Mouse (Mus musculus): ENCODE results near the gene Gmeb2.

Gmeb2 gene

DNA sequence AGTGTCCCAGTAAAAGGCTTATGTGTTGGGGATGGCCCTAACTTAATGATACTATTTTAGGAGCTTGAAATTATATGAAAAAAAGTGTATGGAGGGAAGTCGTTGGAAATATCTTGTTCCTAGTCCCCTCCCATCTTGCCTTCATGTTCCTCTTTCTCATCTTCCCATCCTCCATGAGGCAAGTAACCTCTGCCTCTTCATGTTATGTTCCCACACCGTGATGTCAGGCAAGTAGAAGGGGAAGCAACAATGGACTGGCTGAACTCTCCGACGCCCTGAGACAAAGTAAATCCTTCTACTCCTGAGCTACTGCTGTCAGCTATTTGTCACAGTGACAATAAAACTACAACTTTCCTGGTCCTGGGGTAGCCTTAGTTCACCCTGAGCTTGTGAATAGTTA lies 13.2 kb downstream of the Gmeb2 start:
- DNase-seq (ENCODE audit: low spot score in 2 of 2), result no peak

DNA sequence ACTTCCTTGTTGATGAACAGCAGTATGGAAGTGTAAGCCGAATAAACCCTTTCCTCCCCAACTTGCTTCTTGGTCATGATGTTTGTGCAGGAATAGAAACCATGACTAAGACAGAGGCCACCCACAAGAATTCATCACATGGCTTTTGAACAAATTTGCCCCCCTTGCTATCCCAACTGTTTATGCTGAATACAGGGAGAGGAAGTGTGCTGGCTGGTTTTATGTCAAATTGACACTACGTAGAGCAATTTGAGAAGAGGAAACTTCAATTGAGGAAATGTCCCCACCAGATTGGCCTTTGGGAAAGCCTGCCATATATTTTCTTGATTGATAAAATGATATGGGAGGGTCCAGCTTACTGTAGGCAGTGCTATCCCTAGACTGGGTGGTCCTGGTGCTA lies 14.0 kb downstream of the Gmeb2 start:
- no peak for DNase-seq (ENCODE audit: low spot score in 2 of 2)

DNA sequence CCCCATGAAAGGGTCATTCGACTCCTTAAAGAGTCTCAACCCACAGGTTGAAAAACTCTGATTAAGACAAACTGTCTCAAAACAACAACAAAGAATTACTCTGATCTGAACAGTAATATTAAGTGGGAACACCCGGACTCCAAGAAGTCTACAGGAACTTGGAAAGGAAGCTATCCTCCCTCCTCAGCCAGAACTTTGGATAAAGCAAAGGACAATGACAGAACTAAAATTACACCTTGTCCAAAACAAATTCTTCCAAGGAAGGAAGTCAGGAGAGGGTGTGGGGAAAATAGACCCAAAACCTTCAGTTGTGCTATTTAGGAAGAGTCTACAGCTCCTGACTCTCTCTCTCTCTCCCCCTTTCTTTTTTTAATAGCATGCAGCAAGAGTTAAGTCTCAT lies 15.7 kb downstream of the Gmeb2 start:
- DNase-seq (ENCODE audit: low spot score in 2 of 2), result no peak

DNA sequence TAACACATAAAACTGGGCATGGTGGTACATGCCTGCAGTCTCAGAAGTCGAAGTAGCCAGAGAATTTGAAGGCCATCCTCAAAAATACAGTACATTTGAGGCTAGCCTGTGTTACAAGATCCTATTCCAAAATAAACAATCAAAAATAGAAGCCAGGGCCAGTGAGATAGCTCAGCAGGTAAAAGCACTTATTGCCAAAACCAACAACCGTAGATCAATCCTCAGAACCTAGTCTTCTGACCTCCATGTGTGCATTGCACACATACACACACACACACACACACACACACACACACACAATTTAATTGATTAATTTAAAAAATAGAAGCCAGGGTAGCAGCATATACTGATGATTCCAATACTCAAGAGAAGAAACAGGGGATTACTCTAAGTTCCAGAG lies 21.0 kb downstream of the Gmeb2 start:
- DNase-seq (ENCODE audit: low spot score in 2 of 2), result no peak

DNA sequence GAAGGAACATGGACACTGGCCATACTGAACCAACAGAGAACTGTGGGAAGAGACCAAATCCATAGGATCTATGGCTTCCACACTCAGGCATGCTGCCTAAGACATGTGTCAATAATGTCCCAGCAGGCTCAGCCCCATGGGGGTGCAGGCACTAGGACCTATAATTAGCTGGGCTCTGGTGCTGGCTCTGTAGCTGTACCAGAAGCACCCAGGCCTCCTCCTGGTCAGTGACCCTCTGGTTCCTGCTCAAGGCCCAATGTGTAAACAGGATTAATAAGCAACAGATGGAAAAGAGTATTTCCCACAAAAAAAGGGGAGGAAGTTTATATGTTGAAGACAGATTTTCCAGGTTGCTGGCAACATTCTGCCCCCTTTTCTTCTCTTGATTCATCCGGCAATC lies 34.6 kb downstream of the Gmeb2 start:
- no peak for DNase-seq (ENCODE audit: low spot score in 2 of 2)

DNA sequence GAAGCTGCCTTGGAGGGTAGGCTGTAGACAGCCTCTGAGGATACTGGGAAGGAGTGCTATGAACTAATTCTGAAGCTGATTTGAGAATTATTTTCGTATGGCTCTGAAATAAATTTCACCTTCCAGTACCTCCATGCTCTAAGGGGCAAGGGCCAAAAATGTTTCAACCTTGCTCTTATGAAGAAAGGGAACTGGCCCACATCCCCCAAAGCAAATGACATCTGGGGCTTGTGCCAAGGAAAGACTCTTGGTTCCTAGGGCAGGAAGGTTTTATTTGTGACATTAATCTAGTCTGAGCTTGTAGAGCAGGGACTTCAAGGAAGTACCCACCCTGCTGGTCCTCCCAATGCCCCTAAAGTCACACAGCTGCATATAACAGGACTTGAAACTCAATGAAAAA lies 36.0 kb downstream of the Gmeb2 start:
- no peak for DNase-seq (ENCODE audit: low spot score in 2 of 2)

DNA sequence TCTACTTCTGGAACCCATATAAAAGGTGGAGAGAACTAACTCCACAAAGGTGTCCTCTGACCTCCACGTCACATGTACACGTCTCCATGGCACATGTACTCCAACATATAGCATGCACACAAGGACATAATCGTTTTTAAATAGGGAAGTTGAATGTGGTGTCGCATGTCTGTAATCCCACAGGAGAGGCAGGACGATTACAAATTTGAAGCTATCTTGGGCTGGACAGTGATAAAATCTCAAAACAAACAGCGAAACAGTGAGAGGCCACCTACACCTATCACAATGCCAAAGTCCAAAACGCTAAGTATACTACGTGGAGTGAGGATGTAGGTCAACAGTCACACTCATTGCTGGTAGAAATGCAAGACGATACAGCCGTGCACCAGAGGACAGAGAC lies 38.6 kb downstream of the Gmeb2 start:
- DNase-seq (ENCODE audit: low spot score in 2 of 2), result no peak

DNA sequence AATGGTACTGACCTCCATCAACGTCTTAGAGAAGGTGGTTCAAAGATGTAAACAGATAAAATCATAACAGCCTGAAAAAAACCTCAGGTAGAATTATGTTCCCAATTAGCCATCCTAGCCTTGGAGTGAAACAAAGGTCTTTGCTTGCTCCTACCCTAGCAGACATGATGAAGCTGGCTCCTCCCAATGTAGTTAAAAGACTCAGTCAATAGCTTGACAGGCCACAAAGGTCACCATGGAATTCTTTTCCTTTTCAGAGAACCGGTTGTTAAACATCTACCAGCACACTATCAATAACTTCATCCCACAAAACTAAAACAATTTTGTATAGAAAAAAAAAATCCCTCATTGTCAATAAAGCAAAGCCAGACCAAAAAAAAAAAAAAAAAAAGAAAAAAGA lies 42.8 kb downstream of the Gmeb2 start:
- no peak for DNase-seq (ENCODE audit: low spot score in 2 of 2)

DNA sequence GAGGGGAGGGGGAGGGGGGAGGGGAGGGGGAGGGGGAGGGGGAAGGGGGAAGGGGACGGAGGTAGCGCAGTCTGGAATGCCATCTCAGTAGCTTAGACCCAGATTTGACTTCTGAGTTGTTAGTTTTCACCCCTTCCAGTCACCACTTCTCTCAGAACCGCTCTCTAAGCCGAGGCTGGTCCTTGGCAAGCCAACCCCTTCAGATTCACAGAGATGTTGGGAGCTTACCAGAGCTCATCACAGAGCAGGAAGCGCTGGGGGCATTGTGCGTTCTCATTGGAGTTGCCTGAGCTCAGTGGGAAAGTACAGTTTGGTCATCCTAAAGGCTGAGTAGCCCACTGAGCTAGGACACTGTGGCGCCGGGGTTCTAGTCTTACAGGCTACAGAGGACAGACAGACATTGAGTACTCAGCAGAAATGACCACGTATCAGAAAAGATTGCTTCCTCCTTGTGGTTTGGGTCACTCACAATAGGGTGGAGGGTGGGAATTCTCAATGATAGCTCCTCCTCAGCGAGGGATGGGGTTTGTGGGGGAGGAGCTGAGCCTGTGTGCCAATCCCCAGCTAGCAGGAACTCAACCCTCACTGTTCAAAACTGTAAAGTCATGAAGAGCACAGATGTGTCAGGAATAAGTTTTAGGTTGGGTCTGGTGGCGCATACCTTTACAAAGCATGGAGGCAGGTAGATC lies 44.0 kb downstream of the Gmeb2 start:
- DNase-seq (ENCODE audit: low spot score in 2 of 2), result no peak

DNA sequence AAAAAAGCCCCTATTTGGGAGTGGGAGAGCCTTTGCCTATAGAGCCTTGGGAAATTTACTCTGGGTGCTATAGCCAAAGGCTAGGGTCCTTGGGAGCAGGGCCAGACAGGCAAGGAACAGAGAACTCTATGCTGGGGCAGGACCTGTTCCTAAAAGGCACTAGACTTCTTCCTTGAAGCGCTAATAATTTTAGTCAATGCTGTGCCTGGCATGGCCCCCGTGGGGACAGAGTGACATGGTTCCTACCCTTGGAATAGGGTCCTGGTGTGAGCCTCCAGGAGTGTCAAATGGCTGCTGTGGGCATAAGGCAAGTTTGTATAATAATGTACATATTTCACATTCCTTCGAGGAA lies 45.5 kb downstream of the Gmeb2 start:
- DNase-seq (ENCODE audit: low spot score in 2 of 2), result no peak

DNA sequence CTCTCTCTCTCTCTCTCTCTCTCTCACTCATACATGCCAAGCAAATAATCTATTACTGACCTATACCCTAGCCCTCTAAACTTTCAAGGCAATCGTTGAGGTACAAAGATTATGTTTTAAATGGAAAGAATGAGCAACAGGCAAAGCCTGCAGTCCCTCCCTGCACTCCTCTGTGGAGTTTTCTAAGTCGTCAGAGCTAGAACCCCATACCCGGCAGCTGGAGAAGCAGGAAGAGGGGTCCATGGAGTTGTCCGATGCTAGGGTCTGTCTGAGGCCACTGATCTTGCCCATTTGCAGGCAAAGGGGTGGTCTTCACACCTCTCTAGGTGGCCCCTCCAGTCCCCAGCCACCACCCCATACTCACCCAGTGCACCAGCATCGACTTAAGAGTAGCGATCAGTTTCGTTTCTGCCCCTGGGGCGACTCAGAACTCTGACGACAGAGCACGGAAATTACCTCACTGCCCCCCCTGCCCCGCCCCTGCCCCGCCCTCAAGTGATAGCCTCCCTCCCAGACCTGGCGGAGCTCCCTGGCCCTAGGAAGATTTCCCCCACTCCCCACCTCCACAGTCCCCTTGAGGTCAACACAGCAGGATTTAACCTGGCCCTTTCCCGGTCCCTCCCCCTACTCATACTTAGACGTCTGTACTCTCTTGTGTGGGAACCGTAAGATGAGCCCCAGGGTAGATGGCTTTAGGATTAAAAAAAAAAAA lies 46.1 kb downstream of the Gmeb2 start, which contains the start of gene Helz2:
TSS of gene Helz2 (minus strand) at position 426 of the 712 bp plus-strand sequence.
- no peak for DNase-seq (ENCODE audit: low spot score in 2 of 2)

DNA sequence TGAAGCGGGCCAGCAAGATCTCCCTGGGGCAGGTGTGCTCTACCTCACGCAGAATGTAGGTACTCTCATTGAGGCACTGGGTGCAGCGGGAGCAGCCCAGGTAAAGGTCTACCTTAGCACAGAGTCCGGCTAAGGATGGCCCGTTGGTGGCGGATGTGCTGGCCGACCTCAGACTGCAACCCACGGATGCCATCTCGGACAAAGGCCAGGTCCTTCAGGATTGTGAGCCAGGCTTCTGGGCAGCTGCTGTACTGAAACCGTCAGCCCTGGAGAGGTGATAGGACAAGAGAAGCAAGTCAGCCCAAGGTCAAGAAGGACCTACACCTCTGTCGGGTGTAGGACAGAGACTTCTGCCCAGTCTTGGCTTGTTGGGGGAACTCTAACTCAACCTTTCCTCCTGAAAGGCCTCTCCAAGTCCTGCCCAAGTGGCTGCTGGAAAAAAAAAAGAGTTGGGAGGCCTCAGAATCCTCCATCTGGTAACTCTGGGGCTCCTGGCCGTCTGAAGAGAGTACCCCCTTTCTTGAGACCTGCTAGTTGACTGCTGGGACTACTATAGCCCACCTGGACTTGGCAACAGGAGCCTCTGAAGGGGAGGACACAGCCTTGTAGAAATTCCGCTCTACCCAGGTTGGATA lies 46.9 kb downstream of the Gmeb2 start:
- DNase-seq (ENCODE audit: low spot score in 2 of 2), result no peak

DNA sequence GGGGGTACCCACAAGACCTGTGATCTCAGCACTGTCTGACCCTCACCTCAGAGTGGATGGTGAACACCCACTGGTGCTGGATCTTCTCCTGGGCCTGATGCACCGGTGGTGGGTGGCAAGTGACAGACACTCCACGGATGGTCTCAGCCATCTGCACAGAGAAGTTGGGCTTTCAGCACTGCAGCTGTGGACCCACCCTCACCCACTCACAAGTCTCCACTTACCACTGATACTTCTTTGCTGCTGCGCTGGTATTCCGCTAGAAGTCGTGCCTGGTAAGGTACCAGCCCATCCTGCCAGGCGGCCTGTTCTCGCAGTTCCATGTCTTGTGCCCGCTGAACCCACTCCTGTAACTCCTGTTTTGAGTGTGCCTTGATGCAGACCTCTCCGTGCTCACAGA lies 48.6 kb downstream of the Gmeb2 start:
- no peak for DNase-seq (ENCODE audit: low spot score in 2 of 2)

DNA sequence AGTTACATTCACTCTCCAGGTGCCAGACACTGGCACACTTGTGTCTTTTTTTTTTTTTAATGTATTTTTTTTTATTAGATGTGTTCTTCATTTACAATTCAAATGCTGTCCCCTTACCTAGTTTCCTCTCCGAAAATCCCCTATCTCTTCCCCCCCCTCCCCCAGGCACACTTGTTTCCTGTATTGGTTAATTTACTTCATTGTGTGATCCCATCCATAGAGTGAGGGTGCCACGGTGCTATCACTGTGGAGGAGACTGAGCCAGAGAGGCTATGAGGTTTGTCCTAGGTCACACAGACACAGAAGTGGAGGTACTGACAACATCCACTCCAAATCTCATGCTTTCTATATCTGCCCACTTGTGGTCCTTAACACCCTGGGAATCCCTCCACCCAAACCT lies 49.0 kb downstream of the Gmeb2 start:
- DNase-seq (ENCODE audit: low spot score in 2 of 2), result no peak

DNA sequence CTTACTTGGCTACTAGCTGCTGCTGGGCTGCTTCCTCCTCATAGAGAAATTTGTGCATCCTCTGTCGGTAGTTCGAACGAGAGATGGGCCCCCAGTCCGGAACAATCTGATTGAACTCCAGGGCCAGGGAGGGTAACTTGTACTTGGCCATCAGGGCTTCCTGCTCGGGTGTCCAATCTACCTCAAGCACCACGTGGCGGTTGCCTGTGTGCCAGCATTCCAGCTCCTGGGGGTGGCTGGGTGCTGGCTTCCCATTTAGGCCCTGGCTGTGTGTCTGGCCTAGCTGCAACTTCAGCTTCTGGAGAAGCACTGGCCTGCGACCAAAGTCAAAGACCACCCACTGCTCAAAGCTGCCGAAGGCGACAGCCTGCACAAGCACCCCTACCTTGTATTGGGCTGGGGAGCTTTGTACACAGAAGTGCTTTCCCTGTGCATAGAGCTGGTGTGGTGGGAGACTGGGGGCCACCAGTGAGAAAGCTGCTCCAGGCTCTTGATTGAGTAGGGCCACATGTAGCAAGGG lies 49.7 kb downstream of the Gmeb2 start:
- no peak for DNase-seq (ENCODE audit: low spot score in 2 of 2)

DNA sequence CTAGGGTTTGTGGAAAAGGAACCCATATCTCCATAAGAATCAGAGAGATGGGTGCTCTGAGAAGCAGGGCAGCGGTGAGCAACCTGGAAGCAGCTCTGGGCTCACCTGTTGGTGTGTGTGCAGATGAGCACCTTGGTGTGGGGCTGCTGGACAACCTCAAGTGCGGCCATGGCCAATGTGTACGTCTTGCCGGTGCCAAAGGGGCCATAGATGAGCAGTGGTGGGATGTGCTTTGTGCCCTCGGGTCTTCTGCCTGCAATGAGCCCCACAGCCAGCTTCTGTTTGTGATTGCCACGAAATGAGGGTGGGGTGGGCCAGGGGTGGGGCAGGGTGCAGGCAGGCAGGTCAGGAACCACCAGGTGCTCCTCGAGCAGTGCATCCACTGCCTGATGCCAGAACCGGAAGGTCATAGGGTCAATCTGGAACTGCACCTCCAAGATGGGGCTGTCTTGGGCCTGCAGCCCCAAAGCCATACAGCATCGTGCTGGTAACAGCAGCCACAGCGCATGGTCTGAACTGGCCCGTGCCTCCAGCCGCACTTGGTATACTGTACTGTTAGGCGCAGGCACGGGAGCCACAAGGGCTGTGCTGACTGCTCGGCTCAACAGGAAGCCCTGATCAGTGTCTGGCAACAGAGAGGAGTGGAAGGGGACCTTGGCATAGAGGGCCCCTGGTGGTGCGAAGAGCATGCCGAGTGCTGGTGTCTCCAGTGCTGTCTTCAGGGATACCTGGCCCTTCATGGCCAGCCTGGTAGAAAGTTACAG lies 50.4 kb downstream of the Gmeb2 start:
- DNase-seq (ENCODE audit: low spot score in 2 of 2), result no peak

DNA sequence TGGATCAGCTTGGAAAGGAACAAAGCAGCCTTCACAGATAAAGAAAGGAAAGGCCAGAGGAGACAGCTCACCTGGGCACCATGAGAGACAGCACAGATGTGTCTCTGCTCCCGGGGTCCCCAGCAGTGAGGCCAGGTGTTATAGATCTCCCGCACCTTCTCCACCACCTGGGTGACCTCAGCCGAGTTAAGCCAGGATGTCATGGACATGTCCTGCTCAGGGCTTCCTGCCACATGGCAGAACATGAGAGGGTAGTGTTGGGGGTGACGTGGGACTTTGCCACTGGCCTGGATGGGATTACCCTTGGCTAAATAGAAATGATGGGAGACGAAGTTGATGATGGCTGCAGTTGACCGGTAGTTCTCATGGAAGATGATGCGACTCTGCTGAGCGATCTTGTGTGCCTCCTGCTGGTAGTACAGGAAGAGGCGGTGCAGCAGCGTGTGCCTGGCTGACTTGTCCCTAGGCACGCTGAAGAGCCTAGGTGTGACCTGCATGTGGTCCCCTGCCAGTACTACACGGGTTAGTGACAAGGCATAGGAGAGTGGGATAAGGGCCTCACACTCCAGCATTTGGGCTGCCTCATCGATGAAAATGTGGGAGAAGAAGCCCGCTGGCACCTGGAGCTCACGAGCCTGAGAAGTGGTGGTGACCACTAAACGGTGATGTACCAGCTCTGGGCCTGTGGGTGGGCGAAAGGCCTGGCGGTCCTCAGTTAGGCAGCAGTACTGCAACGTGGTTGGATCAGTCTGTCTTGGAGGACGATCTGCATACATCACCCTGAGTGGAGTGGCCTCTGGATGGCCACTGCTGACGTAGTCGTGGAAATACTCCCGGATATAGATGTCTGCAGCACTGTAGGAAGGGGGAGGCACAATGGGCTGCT lies 51.9 kb downstream of the Gmeb2 start:
- no peak for DNase-seq (ENCODE audit: low spot score in 2 of 2)

DNA sequence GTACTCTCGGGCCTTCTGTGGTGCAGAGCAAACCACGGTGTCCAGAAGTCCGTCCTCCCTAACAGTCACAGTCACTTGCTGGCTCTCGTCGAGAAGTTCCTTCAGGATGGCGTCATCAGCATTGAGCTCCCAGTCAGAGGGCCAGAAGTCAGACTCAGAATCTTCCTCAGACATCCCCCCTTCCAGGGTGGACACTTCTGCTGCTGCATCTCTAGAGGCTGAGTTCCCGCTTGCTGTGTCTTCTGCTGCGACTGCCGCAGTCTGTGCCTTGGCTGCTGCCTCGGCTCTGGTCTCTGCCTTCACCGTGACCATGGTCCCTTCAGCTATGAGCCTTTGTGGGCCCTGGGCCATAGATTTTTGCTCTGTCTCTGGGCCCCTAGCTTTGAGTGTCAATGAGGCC lies 53.2 kb downstream of the Gmeb2 start:
- DNase-seq (ENCODE audit: low spot score in 2 of 2), result no peak

DNA sequence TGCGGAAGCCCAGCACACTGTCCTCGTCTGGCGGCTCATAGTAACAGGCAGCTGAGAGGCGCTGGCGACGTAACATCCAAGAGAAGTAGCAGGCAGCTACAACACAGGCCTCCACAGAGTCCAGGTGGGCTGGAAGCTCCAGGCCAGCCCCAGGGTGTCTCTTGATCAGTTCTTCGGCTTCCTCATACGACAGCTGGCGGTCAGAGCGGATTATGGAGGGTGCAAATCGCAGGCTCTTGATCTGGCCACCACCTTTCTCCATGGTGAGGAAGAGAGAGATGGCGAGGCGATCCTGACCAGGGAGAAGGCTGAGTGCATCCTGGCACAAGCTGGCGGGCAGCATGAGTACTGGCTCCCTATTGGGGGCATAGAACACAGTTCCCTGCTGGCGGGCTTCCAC lies 54.4 kb downstream of the Gmeb2 start:
- DNase-seq (ENCODE audit: low spot score in 2 of 2), result no peak

DNA sequence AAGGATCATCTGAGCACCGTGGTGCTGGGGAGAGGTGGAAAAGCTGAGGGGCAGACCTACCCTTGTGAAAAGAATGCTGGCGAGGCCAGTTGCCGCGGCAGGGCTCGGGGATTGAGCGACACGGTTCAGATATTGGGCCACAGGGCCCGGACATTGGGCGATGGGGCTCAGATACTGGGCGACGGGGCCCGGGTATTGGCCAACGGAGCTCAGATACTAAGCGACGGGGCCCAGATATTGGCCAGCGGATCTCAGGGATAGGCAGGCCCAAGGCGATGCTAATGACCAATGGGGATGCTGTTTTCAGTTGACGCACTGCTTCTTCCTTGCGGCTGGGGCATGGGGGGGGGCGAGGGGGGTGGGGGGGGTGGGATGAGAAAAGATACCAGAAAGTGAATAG lies 56.7 kb downstream of the Gmeb2 start:
- no peak for DNase-seq (ENCODE audit: low spot score in 2 of 2)

DNA sequence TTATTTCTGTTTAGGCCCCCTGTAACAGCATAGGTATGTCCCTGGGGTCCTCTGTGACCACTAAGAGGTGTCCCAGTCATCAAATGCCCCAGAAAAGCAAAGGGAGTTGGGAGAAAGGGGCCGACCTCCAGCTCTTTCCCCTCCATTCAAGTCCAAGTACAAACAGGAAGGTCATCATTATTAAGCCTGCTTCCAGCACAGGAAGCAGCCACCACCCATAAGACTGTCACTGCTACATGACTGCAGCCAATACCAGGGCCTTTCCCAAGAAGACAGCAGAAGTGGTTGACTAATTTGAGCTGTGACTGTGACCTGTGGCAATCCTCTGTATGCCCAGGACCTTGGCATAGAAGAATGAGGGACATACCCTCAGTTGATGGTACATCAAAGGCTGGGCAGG lies 59.5 kb downstream of the Gmeb2 start:
- DNase-seq (ENCODE audit: low spot score in 2 of 2), result no peak
